Mouse (Mus musculus) heart, postnatal 0 days (tissue): Measurements from ENCODE around the gene Ppfia2. TPM values are rescaled to one million over a fixed set of nuclear protein-coding genes. Genes with fewer than 3 reads are reported as not detected.

Source experiments
- ATAC-seq: fragments of 200-750 bp; cut with Nextera tagmentation; 2 replicates; pipeline ENCODE4 v1.8.0; 2017; ENCODE audit warnings: low read depth, moderate number of reproducible peaks, moderate library complexity; ENCODE audit not compliant: insufficient read depth
- DNase-seq: peaks from one replicate; pipeline ENCODE4 v3.0.0-alpha.2; 2016; ENCODE audit warnings: low spot score
- H3K27ac ChIP-seq: fragments of 300-500 bp; sonication (generic); 2 replicates; pipeline ENCODE4 v1.5.1; 2014; ENCODE audit warnings: low read depth, mild to moderate bottlenecking
- H3K27me3 ChIP-seq: fragments of 300-500 bp; sonication (generic); 2 replicates; pipeline ENCODE4 v1.6.1; 2014; ENCODE audit warnings: low read length, mixed read lengths; ENCODE audit not compliant: control insufficient read depth, insufficient read depth
- H3K36me3 ChIP-seq: fragments of 300-500 bp; sonication (generic); replicated peaks from 2 replicates; pipeline ENCODE4 v1.6.1; 2014; ENCODE audit warnings: low read length, mixed read lengths; ENCODE audit not compliant: control insufficient read depth, insufficient read depth
- H3K4me1 ChIP-seq: fragments of 300-500 bp; sonication (generic); 2 replicates; pipeline ENCODE4 v1.6.1; 2014; ENCODE audit warnings: antibody characterized with exemption; ENCODE audit not compliant: control insufficient read depth, insufficient read depth
- H3K4me2 ChIP-seq: fragments of 300-500 bp; sonication (generic); 2 replicates; pipeline ENCODE4 v1.6.1; 2014; ENCODE audit warnings: low read depth, mild to moderate bottlenecking, low read length, moderate library complexity
- H3K4me3 ChIP-seq: fragments of 300-500 bp; sonication (generic); 2 replicates; pipeline ENCODE4 v1.5.1; 2014; ENCODE audit warnings: low read depth, low read length
- H3K9ac ChIP-seq: fragments of 300-500 bp; sonication (generic); replicated peaks from 2 replicates; pipeline ENCODE4 v1.6.1; 2014; ENCODE audit warnings: low read depth, low read length, mixed read lengths
- H3K9me3 ChIP-seq: fragments of 300-500 bp; sonication (generic); replicated peaks from 2 replicates; pipeline ENCODE4 v1.6.1; 2016; ENCODE audit warnings: low read length; ENCODE audit not compliant: control insufficient read depth
- CTCF ChIP-seq: IDR thresholded peaks from 2 replicates; pipeline ENCODE4 v1.5.1; 2016; ENCODE audit warnings: antibody characterized with exemption, control low read depth, low read depth
- EP300 ChIP-seq: IDR thresholded peaks from 2 replicates; pipeline ENCODE4 v1.6.1; 2016; ENCODE audit warnings: antibody characterized with exemption, low read depth
- WGBS: fragments of 180-500 bp; shearing (Covaris S2); extraction: QIAGEN DNeasy Blood & Tissue Kit; methylation state at CpG from one replicate; pipeline ENCODE4 v1.1.7; 2014; 5-methylcytosine and 5-hydroxymethylcytosine counted together
- polyA plus RNA-seq: library from polyadenylated mRNA; unstranded; fragments of >200 nt; fragmentation: Nextera tagmentation; extraction: Ambion mirVana; gene quantifications from 2 replicates; pipeline ENCODE4 v1.2.1, GENCODE M21; 2015
- total RNA-seq: library from RNA; depleted of rRNA; stranded (reverse); fragments of >200 nt; gene quantifications from 2 replicates; pipeline ENCODE4 v1.2.3, GENCODE M21; 2014; ENCODE audit warnings: low replicate concordance; rRNA removed

The Ppfia2 gene
- 2.2 TPM in 1 of 2 replicates, not detected in the other for total RNA-seq
- 0.19 and 0.20 TPM in 2 replicates for polyA plus RNA-seq

GRCm38 (mm10) chr10:106469855-106470532 lies at the start of gene Ppfia2:
Gene Ppfia2 (plus strand): TSS chr10:106470339.
- TF ChIP-seq EP300 (no peak), CTCF (no peak)
- Histone ChIP-seq H3K9me3 (no peaks in the 10 kb centered on the region), H3K36me3 (no peaks in the 10 kb centered on the region), H3K4me3 (peak within 1 kb of the TSS; percentile 48), H3K9ac (no peak within 1 kb of the TSS; the same call in 1 of the 2 replicates), H3K4me2 (peak within 1 kb of the TSS; percentile 63), H3K27me3 (peaks cover 5% of the 10 kb centered on the region; the same call in 1 of the 2 replicates), H3K4me1 (peaks cover 8% of the 10 kb centered on the region; the same call in 1 of the 2 replicates), H3K27ac (no peak within 1 kb of the TSS)
- ATAC-seq = no peak; the same call in 1 of the 2 replicates
- DNase-seq = peak; percentile 30
- WGBS = under 1% methylated on average over 30 of the region's 30 CpGs

GRCm38 (mm10) chr10:106468956-106469721 lies 1.0 kb upstream of the Ppfia2 start:
- H3K4me1 ChIP-seq = peaks cover 8% of the 10 kb centered on the region; the same call in 1 of the 2 replicates
- DNase-seq (no peak), ATAC-seq (no peak)
- no peak overlapping the region for H3K27ac ChIP-seq
- no peaks in the 10 kb centered on the region for H3K36me3 ChIP-seq
- H3K4me3 ChIP-seq = peak overlapping the region; percentile 48
- peaks cover 5% of the 10 kb centered on the region; the same call in 1 of the 2 replicates for H3K27me3 ChIP-seq
- no peak overlapping the region for H3K9ac ChIP-seq
- H3K4me2 ChIP-seq = peak overlapping the region; percentile 63
- TF ChIP-seq EP300 = no peak
- TF ChIP-seq CTCF = no peak
- WGBS = 3% methylated on average over 19 of the region's 19 CpGs
- H3K9me3 ChIP-seq = no peaks in the 10 kb centered on the region

- WGBS = 12% methylated on average over 18 of the region's 18 CpGs
- H3K9me3 ChIP-seq = no peaks in the 10 kb centered on the region
- TF ChIP-seq EP300 (no peak), CTCF (no peak)
- peaks cover 5% of the 10 kb centered on the region; the same call in 1 of the 2 replicates for H3K27me3 ChIP-seq
- no peaks in the 10 kb centered on the region for H3K36me3 ChIP-seq
- ATAC-seq (no peak), DNase-seq (no peak)
- H3K4me3 ChIP-seq = peak overlapping the region; percentile 48
- H3K27ac ChIP-seq = no peak overlapping the region
- peak overlapping the region; percentile 63 for H3K4me2 ChIP-seq
- peaks cover 8% of the 10 kb centered on the region; the same call in 1 of the 2 replicates for H3K4me1 ChIP-seq
- H3K9ac ChIP-seq = no peak overlapping the region
These were observed 530 bp downstream of the Ppfia2 start for GRCm38 (mm10) chr10:106470533-106471205.

GRCm38 (mm10) chr10:106509281-106510165 lies 39.4 kb downstream of the Ppfia2 start:
- H3K36me3 ChIP-seq = no peaks in the 10 kb centered on the region
- 71% methylated on average over 6 of the region's 6 CpGs for WGBS
- no peak overlapping the region for H3K4me3 ChIP-seq
- no peak overlapping the region for H3K27ac ChIP-seq
- ATAC-seq (no peak), DNase-seq (no peak)
- H3K4me1 ChIP-seq = no peaks in the 10 kb centered on the region
- TF ChIP-seq EP300 (no peak), CTCF (no peak)
- H3K4me2 ChIP-seq = no peak overlapping the region
- no peak overlapping the region for H3K9ac ChIP-seq
- no peaks in the 10 kb centered on the region for H3K27me3 ChIP-seq
- no peaks in the 10 kb centered on the region for H3K9me3 ChIP-seq

GRCm38 (mm10) chr10:106566036-106566435 lies 95.9 kb downstream of the Ppfia2 start:
- Histone ChIP-seq H3K27ac (no peak overlapping the region), H3K36me3 (no peaks in the 10 kb centered on the region), H3K4me3 (no peak overlapping the region), H3K9ac (no peak overlapping the region), H3K4me2 (no peak overlapping the region), H3K27me3 (no peaks in the 10 kb centered on the region), H3K9me3 (no peaks in the 10 kb centered on the region), H3K4me1 (no peaks in the 10 kb centered on the region)
- WGBS = 59% methylated on average over 4 of the region's 4 CpGs
- DNase-seq (no peak), ATAC-seq (no peak)
- TF ChIP-seq EP300 = no peak
- TF ChIP-seq CTCF = no peak
